Mouse (Mus musculus): Measurements from ENCODE around the gene Tdrkh. TPM values are rescaled to one million over a fixed set of nuclear protein-coding genes. Genes with fewer than 3 reads are reported as not detected.

Gene Tdrkh
- polyA plus RNA-seq, 2 experiments, result 2.8 to 7.4 TPM

GRCm38 (mm10) chr3:94436420-94436819, 23.3 kb downstream of the Tdrkh start:
- H3K36me3 ChIP-seq (ENCODE audit: control insufficient read depth, insufficient read depth, low read length), result no peaks in the 10 kb centered on the region
- no peak for DNase-seq (ENCODE audit: low spot score)
- no peak for TF ChIP-seq POLR2A (IDR thresholded peaks at IDR 0.05; ENCODE audit: borderline replicate concordance, extremely low read depth, insufficient read depth, insufficient read length)
- H3K9ac ChIP-seq (ENCODE audit: low read depth, low read length, severe bottlenecking), result no peak overlapping the region
- no peaks in the 10 kb centered on the region for H3K9me3 ChIP-seq (ENCODE audit: control insufficient read depth, low read length)
- WGBS, result 81% methylated on average over 9 of the region's 9 CpGs
- H3K27me3 ChIP-seq (ENCODE audit: control insufficient read depth, insufficient read depth, low read length), result no peaks in the 10 kb centered on the region
- no peak overlapping the region for H3K27ac ChIP-seq (replicated peaks; ENCODE audit: low read depth, low read length)
- H3K4me1 ChIP-seq (ENCODE audit: control insufficient read depth, insufficient read depth, low read length), result no peaks in the 10 kb centered on the region
- H3K4me2 ChIP-seq (replicated peaks; ENCODE audit: low read depth, low read length, severe bottlenecking), result no peak overlapping the region
- H3K4me3 ChIP-seq (replicated peaks; ENCODE audit: low read length), result no peak overlapping the region
- no peak for ATAC-seq (ENCODE audit: low FRiP score, low read depth)

- Histone ChIP-seq H3K9ac (ENCODE audit: low read depth, low read length, severe bottlenecking) (no peak overlapping the region), H3K27me3 (ENCODE audit: control insufficient read depth, insufficient read depth, low read length) (no peaks in the 10 kb centered on the region), H3K36me3 (ENCODE audit: control insufficient read depth, insufficient read depth, low read length) (peaks cover 17% of the 10 kb centered on the region), H3K27ac (replicated peaks; ENCODE audit: low read depth, low read length) (no peak overlapping the region), H3K4me1 (ENCODE audit: control insufficient read depth, insufficient read depth, low read length) (peaks cover 6% of the 10 kb centered on the region; the same call in 1 of the 2 replicates), H3K9me3 (ENCODE audit: control insufficient read depth, low read length) (no peaks in the 10 kb centered on the region), H3K4me3 (replicated peaks; ENCODE audit: low read length) (no peak overlapping the region), H3K4me2 (replicated peaks; ENCODE audit: low read depth, low read length, severe bottlenecking) (no peak overlapping the region)
- no peak for TF ChIP-seq POLR2A (IDR thresholded peaks at IDR 0.05; ENCODE audit: borderline replicate concordance, extremely low read depth, insufficient read depth, insufficient read length)
- 37% methylated on average over 3 of the region's 3 CpGs for WGBS
- ATAC-seq (ENCODE audit: low FRiP score, low read depth), result no peak
- DNase-seq (ENCODE audit: low spot score), result no peak
Measured at GRCm38 (mm10) chr3:94441182-94441581, 28.1 kb downstream of the Tdrkh start.

- WGBS, result under 1% methylated on average over 36 of the region's 39 CpGs
- TF ChIP-seq POLR2A (IDR thresholded peaks at IDR 0.05; ENCODE audit: borderline replicate concordance, extremely low read depth, insufficient read depth, insufficient read length), result peak; percentile 92; the same call in 1 of the 2 replicates
- H3K27ac ChIP-seq (replicated peaks; ENCODE audit: low read depth, low read length), result 0 out of 2 replicates have a peak within 1 kb of the TSS, but pooled peaks have one; percentile 15
Measured at GRCm38 (mm10) chr3:94442951-94443596, 30.0 kb downstream of the Tdrkh start, which contains the start of gene Mrpl9. Mrpl9 (plus strand) TSS chr3:94443318.

GRCm38 (mm10) chr3:94443597-94443964, 30.5 kb downstream of the Tdrkh start, which contains the start of gene Oaz3:
Oaz3 (minus strand) TSS chr3:94443915.
- under 1% methylated on average over 24 of the region's 24 CpGs for WGBS
- TF ChIP-seq POLR2A (IDR thresholded peaks at IDR 0.05; ENCODE audit: borderline replicate concordance, extremely low read depth, insufficient read depth, insufficient read length), result no peak
- Histone ChIP-seq H3K9ac (ENCODE audit: low read depth, low read length, severe bottlenecking) (peak within 1 kb of the TSS; percentile 84), H3K27me3 (ENCODE audit: control insufficient read depth, insufficient read depth, low read length) (no peaks in the 10 kb centered on the region), H3K36me3 (ENCODE audit: control insufficient read depth, insufficient read depth, low read length) (peaks cover 40% of the 10 kb centered on the region), H3K4me2 (replicated peaks; ENCODE audit: low read depth, low read length, severe bottlenecking) (peak within 1 kb of the TSS; percentile 70), H3K27ac (replicated peaks; ENCODE audit: low read depth, low read length) (0 out of 2 replicates have a peak within 1 kb of the TSS, but pooled peaks have one; percentile 15), H3K9me3 (ENCODE audit: control insufficient read depth, low read length) (no peaks in the 10 kb centered on the region), H3K4me1 (ENCODE audit: control insufficient read depth, insufficient read depth, low read length) (peaks cover 6% of the 10 kb centered on the region; the same call in 1 of the 2 replicates), H3K4me3 (replicated peaks; ENCODE audit: low read length) (peak within 1 kb of the TSS; percentile 92)
- no peak for ATAC-seq (ENCODE audit: low FRiP score, low read depth)
- DNase-seq (ENCODE audit: low spot score), result no peak

More at GRCm38 (mm10) chr3:94442951-94443596, 30.0 kb downstream of the Tdrkh start, which contains the start of gene Mrpl9:
- H3K4me2 ChIP-seq (replicated peaks; ENCODE audit: low read depth, low read length, severe bottlenecking), result peak within 1 kb of the TSS; percentile 70
- H3K9me3 ChIP-seq (ENCODE audit: control insufficient read depth, low read length), result no peaks in the 10 kb centered on the region
- ATAC-seq (ENCODE audit: low FRiP score, low read depth) (peak; percentile 98), DNase-seq (ENCODE audit: low spot score) (peak; percentile 97)
- peak within 1 kb of the TSS; percentile 92 for H3K4me3 ChIP-seq (replicated peaks; ENCODE audit: low read length)
- peaks cover 36% of the 10 kb centered on the region for H3K36me3 ChIP-seq (ENCODE audit: control insufficient read depth, insufficient read depth, low read length)
- peak within 1 kb of the TSS; percentile 84 for H3K9ac ChIP-seq (ENCODE audit: low read depth, low read length, severe bottlenecking)
- H3K4me1 ChIP-seq (ENCODE audit: control insufficient read depth, insufficient read depth, low read length), result peaks cover 6% of the 10 kb centered on the region; the same call in 1 of the 2 replicates
- H3K27me3 ChIP-seq (ENCODE audit: control insufficient read depth, insufficient read depth, low read length), result no peaks in the 10 kb centered on the region

- Histone ChIP-seq H3K27ac (replicated peaks; ENCODE audit: low read depth, low read length) (no peak overlapping the region), H3K9ac (ENCODE audit: low read depth, low read length, severe bottlenecking) (no peak overlapping the region), H3K4me3 (replicated peaks; ENCODE audit: low read length) (no peak overlapping the region), H3K36me3 (ENCODE audit: control insufficient read depth, insufficient read depth, low read length) (peaks cover 40% of the 10 kb centered on the region), H3K27me3 (ENCODE audit: control insufficient read depth, insufficient read depth, low read length) (no peaks in the 10 kb centered on the region), H3K4me2 (replicated peaks; ENCODE audit: low read depth, low read length, severe bottlenecking) (no peak overlapping the region), H3K4me1 (ENCODE audit: control insufficient read depth, insufficient read depth, low read length) (peaks cover 1% of the 10 kb centered on the region; the same call in 1 of the 2 replicates), H3K9me3 (ENCODE audit: control insufficient read depth, low read length) (no peaks in the 10 kb centered on the region)
- TF ChIP-seq POLR2A (IDR thresholded peaks at IDR 0.05; ENCODE audit: borderline replicate concordance, extremely low read depth, insufficient read depth, insufficient read length), result no peak
- no peak for ATAC-seq (ENCODE audit: low FRiP score, low read depth)
- 84% methylated on average over 2 of the region's 2 CpGs for WGBS
- DNase-seq (ENCODE audit: low spot score), result no peak
Measured at GRCm38 (mm10) chr3:94449377-94449776, 36.3 kb downstream of the Tdrkh start.

All from limb, embryonic 14.5 days (tissue).